Comparison of ENCODE assay signal across 8 mouse cellular contexts in genomic region chr17:46030731-46031620, GRCm38 (mm10). TPM values are rescaled to one million over a fixed set of nuclear protein-coding genes. Genes with fewer than 3 reads are reported as not detected.
A peak's percentile ranks its signal among the peaks of the same experiment; 100 is the strongest.
DNase-seq lines count a peak whose midpoint lies in the region; TF ChIP-seq lines count a peak whose summit lies in the region.

No protein-coding gene starts in this region.

- WGBS in hindbrain, embryonic 10.5 days, result under 1% methylated on average over 92 of the region's 92 CpGs

- H3K4me3 ChIP-seq in MEL (ENCODE audit: control insufficient read depth in 1 of 2, insufficient read depth in 1 of 2, low read depth in 2 of 2, low read length in 2 of 2), result peak overlapping the region; percentile 96 to 97
- H3K4me3 ChIP-seq in hindbrain, embryonic 10.5 days, result peak overlapping the region; percentile 83

- peaks cover 0 to 8% of the 10 kb centered on the region in 2 experiments; a peak in 2 of 4 replicates for H3K4me1 ChIP-seq in MEL (ENCODE audit: control insufficient read depth in 1 of 2, insufficient read depth in 2 of 2, low read length in 2 of 2)
- peaks cover 73% of the 10 kb centered on the region for H3K4me1 ChIP-seq in hindbrain, embryonic 10.5 days (replicated peaks)

- peak in 1 of 2 experiments; percentile 37; a peak in 2 of 4 replicates for TF ChIP-seq POLR2A in MEL (IDR thresholded peaks at IDR 0.05; ENCODE audit: control insufficient read depth in 1 of 2, insufficient read depth in 1 of 2, low read depth in 1 of 2, low read length in 2 of 2, poor library complexity in 1 of 2)

- H3K9ac ChIP-seq in MEL (ENCODE audit: control insufficient read depth, low read depth, low read length, poor library complexity, severe bottlenecking), result peak overlapping the region; percentile 99

- peaks cover 46% of the 10 kb centered on the region for H3K79me2 ChIP-seq in MEL (ENCODE audit: control insufficient read depth, insufficient read depth, low read length, poor library complexity)

- no peak for TF ChIP-seq EP300 in MEL (IDR thresholded peaks at IDR 0.05; ENCODE audit: low read depth in 1 of 2, low read length in 2 of 2)

- peaks cover 4 to 8% of the 10 kb centered on the region in 2 experiments for H3K36me3 ChIP-seq in MEL (ENCODE audit: control insufficient read depth in 1 of 2, insufficient read depth in 2 of 2, low read length in 2 of 2)
- H3K36me3 ChIP-seq in hindbrain, embryonic 10.5 days, result peaks cover 26% of the 10 kb centered on the region

- H3K9me3 ChIP-seq in MEL (replicated peaks; ENCODE audit: insufficient read depth, low read length), result no peaks in the 10 kb centered on the region
- H3K9me3 ChIP-seq in hindbrain, embryonic 10.5 days, result no peaks in the 10 kb centered on the region

- peak; percentile 85 for DNase-seq in MEL (ENCODE audit: low read depth, low spot score)
- DNase-seq in cerebellum, adult 11-12 months, result peak; percentile 84
- DNase-seq in forelimb bud, embryonic 11.5 days (ENCODE audit: low read depth, low spot score), result peak; percentile 48
- DNase-seq in hindbrain, embryonic 10.5 days (ENCODE audit: low spot score), result peak; percentile 73
- peak; percentile 69 to 72 for DNase-seq in layer of hippocampus, postnatal 36 days
- DNase-seq in lung, postnatal 14 days, result peak; percentile 75
- peak; percentile 51 for DNase-seq in retina, postnatal 7 days (ENCODE audit: low read depth, low spot score)
- peak; percentile 65 for DNase-seq in urinary bladder, postnatal 25 days (ENCODE audit: low spot score)

- no peak for TF ChIP-seq CTCF in MEL (IDR thresholded peaks at IDR 0.05 in 2 of 3, conservative IDR thresholded peaks at IDR 0.05 in 1 of 3; ENCODE audit: control insufficient read depth in 1 of 3, insufficient read depth in 1 of 3, low read depth in 2 of 3, low read length in 3 of 3, poor library complexity in 1 of 3, severe bottlenecking in 1 of 3)

- no peaks in the 10 kb centered on the region for H3K27me3 ChIP-seq in MEL (ENCODE audit: control insufficient read depth in 1 of 2, insufficient read depth in 2 of 2, low read length in 2 of 2)
- peaks cover 15% of the 10 kb centered on the region for H3K27me3 ChIP-seq in hindbrain, embryonic 10.5 days (ENCODE audit: insufficient read depth, poor library complexity, severe bottlenecking)

- H3K27ac ChIP-seq in MEL (ENCODE audit: control insufficient read depth, low read depth, low read length), result peak overlapping the region; percentile 83
- H3K27ac ChIP-seq in hindbrain, embryonic 10.5 days, result peak overlapping the region; percentile 97

- no peak for TF ChIP-seq RAD21 in MEL (IDR thresholded peaks at IDR 0.05; ENCODE audit: low read depth, low read length)

TF ChIP-seq in MEL, 35 proteins besides CTCF, POLR2A, EP300 and RAD21:
- peak; percentile 24; the same call in 1 of the 2 replicates for TF ChIP-seq MAX (IDR thresholded peaks at IDR 0.05; ENCODE audit: low read length)
- 0 out of 2 replicates have a peak, but pooled peaks have one; percentile 24 for TF ChIP-seq HCFC1 (IDR thresholded peaks at IDR 0.05; ENCODE audit: low read depth, low read length)
- peak; percentile 14; the same call in 1 of the 2 replicates for TF ChIP-seq ETS1 (IDR thresholded peaks at IDR 0.05; ENCODE audit: low read depth, low read length)
- peak; percentile 54; the same call in 1 of the 2 replicates for TF ChIP-seq SIN3A (IDR thresholded peaks at IDR 0.05; ENCODE audit: low read length)
- no peak for TF ChIP-seq ZNF384 (IDR thresholded peaks at IDR 0.05; ENCODE audit: low read depth, low read length)
- no peak for TF ChIP-seq MYB (IDR thresholded peaks at IDR 0.05; ENCODE audit: low read depth, low read length)
- TF ChIP-seq USF2 (IDR thresholded peaks at IDR 0.05; ENCODE audit: borderline replicate concordance in 1 of 2, insufficient read depth in 1 of 2, low read depth in 1 of 2, low read length in 2 of 2), result no peak
- TF ChIP-seq POLR2AphosphoS5 (IDR thresholded peaks at IDR 0.05; ENCODE audit: borderline replicate concordance, low read depth, low read length), result no peak
- peak; percentile 8 for TF ChIP-seq TCF12 (IDR thresholded peaks at IDR 0.05; ENCODE audit: low read depth, low read length)
- TF ChIP-seq MAZ (IDR thresholded peaks at IDR 0.05; ENCODE audit: low read depth, low read length), result no peak; the same call in 1 of the 2 replicates
- peak; percentile 26; the same call in 1 of the 2 replicates for TF ChIP-seq CHD1 (IDR thresholded peaks at IDR 0.05; ENCODE audit: low read depth, low read length)

RNA-seq across cellular contexts. Expression of gene Vegfa, which starts 1.2 kb away (rescaled TPM):
- 16.1 and 39.4 TPM in 2 replicates for total RNA-seq in MEL (2012; rRNA removed)
- polyA plus RNA-seq in MEL (2012; ENCODE audit: insufficient read depth in 1 of 2, insufficient read length in 2 of 2, low read depth in 1 of 2, low replicate concordance in 2 of 2, missing spikeins in 1 of 2), result 10 to 100 TPM in 1 of 2 experiments, not detected in 1; 38.6 TPM
- polyA plus RNA-seq in hindbrain, embryonic 10.5 days (2016; fragmentation: Nextera tagmentation; extraction: Ambion mirVana), result 2.0 TPM in 2 replicates
- 10 to 100 TPM; 68.1 to 99.0 TPM for total RNA-seq in layer of hippocampus, postnatal 36 days (2021)

Comparison
In these comparisons a context has a peak if more than half of its experiments do, and no peak if none do; other contexts are left out.
1. Peak in every context shown above with its lines: DNase-seq, H3K4me3 ChIP-seq and H3K27ac ChIP-seq.